Comparison of ENCODE assay signal across 8 mouse cellular contexts in the genomic region with DNA sequence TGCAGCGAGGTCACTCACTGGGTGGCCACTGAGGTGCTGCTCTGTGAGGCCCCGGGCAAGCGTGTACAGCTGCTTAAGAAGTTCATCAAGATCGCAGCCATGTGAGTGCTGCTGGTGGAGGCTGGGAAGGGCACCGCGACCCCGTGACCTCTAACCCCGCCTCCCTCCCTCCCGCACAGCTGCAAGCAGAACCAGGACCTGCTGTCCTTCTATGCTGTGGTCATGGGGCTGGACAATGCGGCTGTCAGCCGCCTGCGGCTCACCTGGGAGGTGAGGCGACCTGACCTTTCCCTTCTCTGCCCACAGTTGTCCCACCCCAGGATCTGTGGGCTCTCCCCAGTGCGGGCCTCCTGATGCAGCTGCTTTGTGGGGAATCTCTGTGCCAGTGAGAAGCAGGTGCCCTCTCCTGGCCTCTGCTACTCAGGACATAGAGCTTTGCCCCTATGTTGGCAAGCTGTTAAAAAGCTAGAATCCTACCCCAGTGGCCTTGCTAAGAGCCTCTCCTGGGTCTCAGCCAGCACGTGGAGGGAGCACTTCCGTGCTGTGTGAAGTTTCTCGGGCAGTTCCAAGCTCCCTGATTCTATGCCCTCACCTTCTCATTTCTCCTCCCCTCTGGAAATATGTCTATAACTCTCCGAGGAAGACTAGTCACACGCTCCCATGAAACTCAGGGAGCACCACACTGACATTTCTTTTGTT. TPM values are rescaled to one million over a fixed set of nuclear protein-coding genes. Genes with fewer than 3 reads are reported as not detected.
DNase-seq lines count a peak whose midpoint lies in the region; ATAC-seq and TF ChIP-seq lines count a peak whose summit lies in the region.

No protein-coding gene starts in this region.

- no peak for DNase-seq in forebrain, postnatal 0 days
- DNase-seq in liver, embryonic 14.5 days (ENCODE audit: low read depth in 3 of 3, low spot score in 3 of 3) = no peak
- DNase-seq in gastrocnemius, adult 8-10 months (ENCODE audit: low spot score in 2 of 2) = no peak
- DNase-seq in lung, postnatal 10 days = no peak

- no peak for TF ChIP-seq CTCF in forebrain, postnatal 0 days (IDR thresholded peaks at IDR 0.05; ENCODE audit: low read depth)
- no peak for TF ChIP-seq CTCF in liver, embryonic 14.5 days (IDR thresholded peaks at IDR 0.05; ENCODE audit: low read depth)

- no peak for ATAC-seq in forebrain, embryonic 12.5 days (ENCODE audit: low FRiP score)
- no peak for ATAC-seq in forebrain, postnatal 0 days
- ATAC-seq in megakaryocyte, adult 5-6 weeks (ENCODE audit: poor library complexity, severe bottlenecking) = no peak; the same call in 1 of the 2 replicates
- ATAC-seq in liver, embryonic 14.5 days (ENCODE audit: insufficient read depth) = peak; percentile 24; the same call in 1 of the 2 replicates
- no peak for ATAC-seq in stomach, embryonic 16.5 days (ENCODE audit: insufficient read depth, low FRiP score)

- no peak overlapping the region for H3K4me3 ChIP-seq in forebrain, embryonic 12.5 days (replicated peaks)
- no peak overlapping the region for H3K4me3 ChIP-seq in forebrain, postnatal 0 days (ENCODE audit: low read depth, low read length)
- H3K4me3 ChIP-seq in megakaryocyte, embryonic 14.5 days (replicated peaks) = peak overlapping the region; percentile 65
- no peak overlapping the region for H3K4me3 ChIP-seq in liver, embryonic 14.5 days (ENCODE audit: insufficient read depth in 1 of 2, low read depth in 2 of 2, low read length in 2 of 2)
- no peak overlapping the region for H3K4me3 ChIP-seq in stomach, embryonic 16.5 days (replicated peaks; ENCODE audit: low read length)

- H3K27ac ChIP-seq in forebrain, embryonic 12.5 days = no peak overlapping the region
- H3K27ac ChIP-seq in forebrain, postnatal 0 days (ENCODE audit: low read depth, low read length) = no peak overlapping the region
- no peak overlapping the region for H3K27ac ChIP-seq in liver, embryonic 14.5 days
- no peak overlapping the region for H3K27ac ChIP-seq in stomach, embryonic 16.5 days (ENCODE audit: low read length)

- peak overlapping the region; percentile 10; the same call in 1 of the 2 replicates for H3K4me2 ChIP-seq in forebrain, embryonic 12.5 days
- H3K4me2 ChIP-seq in forebrain, postnatal 0 days (ENCODE audit: low read depth) = no peak overlapping the region
- peak overlapping the region; percentile 24; the same call in 1 of the 2 replicates for H3K4me2 ChIP-seq in liver, embryonic 14.5 days (ENCODE audit: low read depth)
- H3K4me2 ChIP-seq in stomach, embryonic 16.5 days (ENCODE audit: low read depth, low read length) = no peak overlapping the region

- H3K9ac ChIP-seq in forebrain, embryonic 12.5 days = no peak overlapping the region
- H3K9ac ChIP-seq in forebrain, postnatal 0 days = no peak overlapping the region
- H3K9ac ChIP-seq in liver, embryonic 14.5 days (replicated peaks) = no peak overlapping the region
- peak overlapping the region; percentile 38 for H3K9ac ChIP-seq in stomach, embryonic 16.5 days (ENCODE audit: low read length)

- H3K4me1 ChIP-seq in forebrain, embryonic 12.5 days = peaks cover 22% of the 10 kb centered on the region
- no peaks in the 10 kb centered on the region for H3K4me1 ChIP-seq in forebrain, postnatal 0 days (ENCODE audit: insufficient read depth)
- H3K4me1 ChIP-seq in megakaryocyte, embryonic 14.5 days = peaks cover 13% of the 10 kb centered on the region
- H3K4me1 ChIP-seq in liver, embryonic 14.5 days (replicated peaks; ENCODE audit: control insufficient read depth in 2 of 2, insufficient read depth in 2 of 2, low read length in 1 of 2) = 0 out of 4 replicates have a peak, but pooled peaks cover 0 to 3% of the 10 kb centered on the region in 2 experiments
- peaks cover 9% of the 10 kb centered on the region for H3K4me1 ChIP-seq in stomach, embryonic 16.5 days (ENCODE audit: control insufficient read depth, insufficient read depth, low read length)

- H3K36me3 ChIP-seq in forebrain, embryonic 12.5 days (replicated peaks) = no peaks in the 10 kb centered on the region
- H3K36me3 ChIP-seq in forebrain, postnatal 0 days (ENCODE audit: insufficient read depth) = peaks cover 15% of the 10 kb centered on the region; the same call in 1 of the 2 replicates
- H3K36me3 ChIP-seq in megakaryocyte, embryonic 14.5 days (replicated peaks; ENCODE audit: low read length) = no peaks in the 10 kb centered on the region
- H3K36me3 ChIP-seq in liver, embryonic 14.5 days (replicated peaks; ENCODE audit: control insufficient read depth, insufficient read depth, low read depth) = no peaks in the 10 kb centered on the region
- H3K36me3 ChIP-seq in stomach, embryonic 16.5 days (ENCODE audit: control insufficient read depth, insufficient read depth, low read length) = no peaks in the 10 kb centered on the region

- no peaks in the 10 kb centered on the region for H3K9me3 ChIP-seq in forebrain, embryonic 12.5 days
- H3K9me3 ChIP-seq in forebrain, postnatal 0 days (ENCODE audit: low read length) = no peaks in the 10 kb centered on the region
- no peaks in the 10 kb centered on the region for H3K9me3 ChIP-seq in megakaryocyte, embryonic 14.5 days
- no peaks in the 10 kb centered on the region for H3K9me3 ChIP-seq in liver, embryonic 14.5 days (ENCODE audit: control insufficient read depth, low read length)
- no peaks in the 10 kb centered on the region for H3K9me3 ChIP-seq in stomach, embryonic 16.5 days (replicated peaks; ENCODE audit: control insufficient read depth, low read length)

- 12% methylated on average over 16 of the region's 19 CpGs for WGBS in forebrain, embryonic 12.5 days
- WGBS in forebrain, postnatal 0 days = 10% methylated on average over 19 of the region's 19 CpGs
- WGBS in liver, embryonic 14.5 days (ENCODE audit: insufficient replicate concordance) = 32% methylated on average over 19 of the region's 19 CpGs
- WGBS in stomach, embryonic 16.5 days = 19% methylated on average over 19 of the region's 19 CpGs

- TF ChIP-seq EP300 in liver, embryonic 14.5 days (IDR thresholded peaks at IDR 0.05; ENCODE audit: low read depth) = no peak

- H3K27me3 ChIP-seq in forebrain, embryonic 12.5 days = peaks cover 11% of the 10 kb centered on the region; the same call in 1 of the 2 replicates
- no peaks in the 10 kb centered on the region for H3K27me3 ChIP-seq in forebrain, postnatal 0 days (ENCODE audit: insufficient read depth, low read length)
- peaks cover 61% of the 10 kb centered on the region for H3K27me3 ChIP-seq in megakaryocyte, embryonic 14.5 days (replicated peaks)
- H3K27me3 ChIP-seq in liver, embryonic 14.5 days (ENCODE audit: control insufficient read depth, insufficient read depth, low read length) = no peaks in the 10 kb centered on the region
- H3K27me3 ChIP-seq in stomach, embryonic 16.5 days (ENCODE audit: control insufficient read depth, insufficient read depth, low read length) = no peaks in the 10 kb centered on the region

RNA-seq across cellular contexts. Expression of gene Rapgefl1, which starts 12.8 kb away (rescaled TPM):
- polyA plus RNA-seq in forebrain, embryonic 12.5 days (2016; fragmentation: Nextera tagmentation; extraction: Ambion mirVana) = 1.5 and 1.6 TPM in 2 replicates
- total RNA-seq in forebrain, postnatal 0 days (2014; rRNA removed) = 28.7 TPM in 2 replicates
- 5.6 and 9.8 TPM in 2 replicates for polyA plus RNA-seq in forebrain, postnatal 0 days (2015; fragmentation: Nextera tagmentation; extraction: Ambion mirVana)
- polyA plus RNA-seq in megakaryocyte, embryonic 14.5 days (2012; ENCODE audit: insufficient read depth, low replicate concordance) = 0.29 TPM in 1 of 2 replicates, not detected in the other
- 0.25 and 0.49 TPM in 2 replicates for total RNA-seq in megakaryocyte, adult 5-6 weeks (2015)
- 0.51 TPM in 1 of 2 replicates, not detected in the other for total RNA-seq in megakaryocyte, adult 5-6 weeks (2017)
- polyA plus RNA-seq in liver, embryonic 14.5 days (2012; rRNA removed) = 0.52 and 0.55 TPM in 2 replicates
- polyA plus RNA-seq in liver, embryonic 14.5 days (2014; fragmentation: Nextera tagmentation; extraction: Ambion mirVana) = 0.05 and 0.06 TPM in 2 replicates
- polyA plus RNA-seq in stomach, embryonic 16.5 days (2015; fragmentation: Nextera tagmentation; extraction: Ambion mirVana) = 6.5 and 7.8 TPM in 2 replicates
- under 1 TPM in 2 of 4 experiments, not detected in 2; 0.08 to 0.29 TPM for total RNA-seq in gastrocnemius, adult 8-10 months (2022)

RNA-seq across cellular contexts. Expression of gene Wipf2, which starts 14.1 kb away (rescaled TPM):
- polyA plus RNA-seq in forebrain, embryonic 12.5 days (2016; fragmentation: Nextera tagmentation; extraction: Ambion mirVana) = 4.8 and 5.2 TPM in 2 replicates
- 7.1 and 8.2 TPM in 2 replicates for total RNA-seq in forebrain, postnatal 0 days (2014; rRNA removed)
- polyA plus RNA-seq in forebrain, postnatal 0 days (2015; fragmentation: Nextera tagmentation; extraction: Ambion mirVana) = 1.6 and 3.0 TPM in 2 replicates
- 7.3 and 10.6 TPM in 2 replicates for polyA plus RNA-seq in megakaryocyte, embryonic 14.5 days (2012; ENCODE audit: insufficient read depth, low replicate concordance)
- total RNA-seq in megakaryocyte, adult 5-6 weeks (2015) = 25.9 and 26.6 TPM in 2 replicates
- total RNA-seq in megakaryocyte, adult 5-6 weeks (2017) = 4.9 and 7.0 TPM in 2 replicates
- 2.0 and 2.1 TPM in 2 replicates for polyA plus RNA-seq in liver, embryonic 14.5 days (2012; rRNA removed)
- polyA plus RNA-seq in liver, embryonic 14.5 days (2014; fragmentation: Nextera tagmentation; extraction: Ambion mirVana) = 1.1 and 1.4 TPM in 2 replicates
- 5.0 and 5.3 TPM in 2 replicates for polyA plus RNA-seq in stomach, embryonic 16.5 days (2015; fragmentation: Nextera tagmentation; extraction: Ambion mirVana)
- total RNA-seq in gastrocnemius, adult 8-10 months (2022) = 1 to 10 TPM; 5.0 to 9.1 (median 7.7) TPM

RNA-seq across cellular contexts. Expression of gene Casc3, which starts 44.6 kb away (rescaled TPM):
- 63.2 and 67.4 TPM in 2 replicates for polyA plus RNA-seq in forebrain, embryonic 12.5 days (2016; fragmentation: Nextera tagmentation; extraction: Ambion mirVana)
- total RNA-seq in forebrain, postnatal 0 days (2014; rRNA removed) = 22.5 and 27.2 TPM in 2 replicates
- polyA plus RNA-seq in forebrain, postnatal 0 days (2015; fragmentation: Nextera tagmentation; extraction: Ambion mirVana) = 29.5 and 37.4 TPM in 2 replicates
- polyA plus RNA-seq in megakaryocyte, embryonic 14.5 days (2012; ENCODE audit: insufficient read depth, low replicate concordance) = 10.6 and 13.2 TPM in 2 replicates
- total RNA-seq in megakaryocyte, adult 5-6 weeks (2015) = 35.6 and 39.9 TPM in 2 replicates
- 32.1 and 33.2 TPM in 2 replicates for total RNA-seq in megakaryocyte, adult 5-6 weeks (2017)
- polyA plus RNA-seq in liver, embryonic 14.5 days (2012; rRNA removed) = 12.2 and 12.7 TPM in 2 replicates
- 11.5 and 13.0 TPM in 2 replicates for polyA plus RNA-seq in liver, embryonic 14.5 days (2014; fragmentation: Nextera tagmentation; extraction: Ambion mirVana)
- polyA plus RNA-seq in stomach, embryonic 16.5 days (2015; fragmentation: Nextera tagmentation; extraction: Ambion mirVana) = 25.1 and 26.3 TPM in 2 replicates
- total RNA-seq in gastrocnemius, adult 8-10 months (2022) = 10 to 100 TPM; 14.1 to 18.4 (median 15.2) TPM

RNA-seq across cellular contexts. Expression of gene Msl1, which starts 54.0 kb away (rescaled TPM):
- 39.3 and 39.9 TPM in 2 replicates for polyA plus RNA-seq in forebrain, embryonic 12.5 days (2016; fragmentation: Nextera tagmentation; extraction: Ambion mirVana)
- 87.2 and 94.6 TPM in 2 replicates for total RNA-seq in forebrain, postnatal 0 days (2014; rRNA removed)
- polyA plus RNA-seq in forebrain, postnatal 0 days (2015; fragmentation: Nextera tagmentation; extraction: Ambion mirVana) = 16.3 and 24.1 TPM in 2 replicates
- polyA plus RNA-seq in megakaryocyte, embryonic 14.5 days (2012; ENCODE audit: insufficient read depth, low replicate concordance) = 30.0 and 46.8 TPM in 2 replicates
- 73.7 and 74.9 TPM in 2 replicates for total RNA-seq in megakaryocyte, adult 5-6 weeks (2015)
- 111 and 119 TPM in 2 replicates for total RNA-seq in megakaryocyte, adult 5-6 weeks (2017)
- polyA plus RNA-seq in liver, embryonic 14.5 days (2012; rRNA removed) = 11.5 and 15.8 TPM in 2 replicates
- 4.5 and 4.9 TPM in 2 replicates for polyA plus RNA-seq in liver, embryonic 14.5 days (2014; fragmentation: Nextera tagmentation; extraction: Ambion mirVana)
- 18.0 and 18.4 TPM in 2 replicates for polyA plus RNA-seq in stomach, embryonic 16.5 days (2015; fragmentation: Nextera tagmentation; extraction: Ambion mirVana)
- 10 to 100 TPM; 53.9 to 57.7 (median 55.8) TPM for total RNA-seq in gastrocnemius, adult 8-10 months (2022)

RNA-seq across cellular contexts. Expression of gene Cdc6, which starts 58.3 kb away (rescaled TPM):
- polyA plus RNA-seq in forebrain, embryonic 12.5 days (2016; fragmentation: Nextera tagmentation; extraction: Ambion mirVana) = 38.0 and 43.1 TPM in 2 replicates
- 2.2 and 2.3 TPM in 2 replicates for total RNA-seq in forebrain, postnatal 0 days (2014; rRNA removed)
- polyA plus RNA-seq in forebrain, postnatal 0 days (2015; fragmentation: Nextera tagmentation; extraction: Ambion mirVana) = 1.3 and 1.7 TPM in 2 replicates
- 0.44 TPM in 1 of 2 replicates, not detected in the other for polyA plus RNA-seq in megakaryocyte, embryonic 14.5 days (2012; ENCODE audit: insufficient read depth, low replicate concordance)
- total RNA-seq in megakaryocyte, adult 5-6 weeks (2015) = 26.4 and 31.3 TPM in 2 replicates
- total RNA-seq in megakaryocyte, adult 5-6 weeks (2017) = 26.5 and 27.5 TPM in 2 replicates
- polyA plus RNA-seq in liver, embryonic 14.5 days (2012; rRNA removed) = 16.9 and 28.6 TPM in 2 replicates
- 64.1 and 71.0 TPM in 2 replicates for polyA plus RNA-seq in liver, embryonic 14.5 days (2014; fragmentation: Nextera tagmentation; extraction: Ambion mirVana)
- 26.9 and 28.1 TPM in 2 replicates for polyA plus RNA-seq in stomach, embryonic 16.5 days (2015; fragmentation: Nextera tagmentation; extraction: Ambion mirVana)
- under 1 TPM in 2 of 4 experiments, not detected in 2; 0.07 to 0.13 TPM for total RNA-seq in gastrocnemius, adult 8-10 months (2022)

Comparison
In these comparisons a context has a peak if more than half of its experiments do, and no peak if none do; other contexts are left out.
1. H3K4me2 ChIP-seq: peak in forebrain, embryonic 12.5 days (single experiment) and liver, embryonic 14.5 days (single experiment); none in forebrain, postnatal 0 days (single experiment) and stomach, embryonic 16.5 days (single experiment).